In genomic region chr1:92005617-92005940, GRCm38 (mm10) we compare ENCODE assay signal across 11 mouse cellular contexts.
"Had no signal": no experiment of that assay in that cellular context is flagged by ENCODE, and none has a peak within 500 bp of the region (broad histone marks: within the 10 kb centered on the region; RNA-seq: fewer than 3 reads in every experiment).

No protein-coding gene starts in this region.

- H3K4me1 ChIP-seq: liver, embryonic 15.5 days; midbrain, embryonic 13.5 days had no signal

- H3K27ac ChIP-seq: kidney, postnatal 0 days; liver, embryonic 15.5 days; macrophage; midbrain, embryonic 13.5 days had no signal

- DNase-seq: left cerebral cortex, postnatal 4 days; lung, adult 2 months; right cerebral cortex, adult 18-20 months; right cerebral cortex, postnatal 25 days; thymus, adult 18-20 months; thymus, postnatal 14 days had no signal

- H3K9ac ChIP-seq: liver, embryonic 15.5 days; midbrain, embryonic 13.5 days had no signal

- H3K4me3 ChIP-seq: liver, embryonic 15.5 days; midbrain, embryonic 13.5 days had no signal

- H3K9me3 ChIP-seq: liver, embryonic 15.5 days; midbrain, embryonic 13.5 days had no signal

- H3K27me3 ChIP-seq: liver, embryonic 15.5 days; midbrain, embryonic 13.5 days had no signal

- H3K4me2 ChIP-seq: liver, embryonic 11.5 days; liver, embryonic 15.5 days; midbrain, embryonic 13.5 days had no signal

- ATAC-seq: midbrain, embryonic 13.5 days had no signal
